Mouse (Mus musculus) embryo, embryonic 10 days (tissue): ENCODE data around the gene Mab21l3.

Source experiments
- DNase-seq: peaks from one replicate; pipeline ENCODE4 v3.0.0-alpha.2; 2015; ENCODE audit warnings: low spot score

Mab21l3 gene

GRCm38 (mm10) chr3:101848816-101849215 lies at the start of gene Mab21l3:
Gene Mab21l3 (minus strand): TSS chr3:101848959.
- no peak for DNase-seq

DNA sequence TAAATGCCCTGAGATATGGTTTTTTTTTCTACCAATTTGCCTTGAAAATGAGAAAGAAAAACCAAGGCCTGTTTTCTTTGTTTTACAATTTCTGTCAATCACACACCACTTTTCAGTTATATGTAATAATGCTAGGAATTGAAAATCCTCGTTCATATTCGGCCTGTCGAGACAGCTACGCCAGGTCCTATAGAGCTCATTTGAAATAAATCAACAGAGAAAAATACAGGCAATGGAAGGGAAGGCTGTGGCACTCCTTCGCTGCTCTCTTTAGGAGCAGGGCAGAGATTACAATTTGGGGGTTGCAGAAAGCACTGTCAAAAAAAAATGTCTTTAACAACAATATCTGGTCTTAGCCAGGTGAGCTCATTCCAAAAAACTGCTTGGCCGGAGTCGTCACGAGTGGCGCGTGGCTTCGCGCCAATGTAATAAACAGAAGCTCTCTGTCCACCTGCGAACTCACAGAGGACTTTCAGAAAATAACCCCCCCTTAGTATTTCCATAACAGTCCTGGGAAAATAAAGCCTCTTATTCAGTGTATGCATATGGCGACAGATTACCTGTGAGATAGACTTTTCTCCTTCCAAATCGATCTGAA lies 48.7 kb upstream of the Mab21l3 start:
- DNase-seq, result no peak

DNA sequence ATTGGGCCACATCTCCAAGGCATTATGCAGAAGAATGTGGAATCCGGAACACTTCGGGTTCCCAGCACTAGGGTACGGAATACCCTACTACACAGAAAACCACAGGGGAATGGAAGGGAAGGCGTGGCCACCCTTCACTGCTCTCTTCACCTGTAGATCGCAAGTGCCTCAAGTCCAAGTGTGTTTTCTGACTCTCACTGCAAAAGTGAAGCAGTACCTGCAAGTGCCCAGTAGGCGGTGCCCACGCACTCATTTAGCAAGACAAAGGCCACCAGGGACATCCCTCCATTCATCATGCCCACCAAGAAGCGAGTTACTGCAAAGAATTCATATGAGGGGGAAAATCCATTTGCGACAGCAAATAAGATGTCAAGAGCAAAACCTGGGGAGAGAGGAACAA lies 48.1 kb upstream of the Mab21l3 start:
- DNase-seq, result peak; percentile 93

DNA sequence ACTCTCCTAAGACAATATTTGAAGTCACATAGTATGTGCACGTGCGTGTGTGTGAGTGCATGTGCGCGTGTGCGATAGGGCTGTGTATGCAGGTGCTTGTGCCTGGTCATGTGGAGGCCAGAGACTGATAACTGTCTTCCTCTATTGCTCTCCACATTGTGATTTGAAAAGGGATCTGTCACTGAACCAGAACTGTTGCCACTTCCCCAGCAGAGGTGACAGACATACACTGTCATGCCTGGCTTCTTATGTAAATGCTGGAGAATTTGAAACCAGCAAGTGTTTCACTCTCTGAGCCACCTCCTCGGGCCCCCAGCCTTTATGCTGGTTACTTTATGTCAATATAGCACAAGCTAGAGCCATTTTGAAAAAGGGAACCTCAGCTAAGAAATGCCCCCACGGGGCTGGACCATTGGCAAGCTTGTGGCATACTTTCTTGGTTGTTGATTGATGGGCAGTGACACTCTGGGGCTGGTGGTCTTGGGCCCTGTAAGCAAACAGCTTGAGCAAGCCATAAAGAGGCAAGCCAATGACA lies 46.7 kb upstream of the Mab21l3 start:
- no peak for DNase-seq

DNA sequence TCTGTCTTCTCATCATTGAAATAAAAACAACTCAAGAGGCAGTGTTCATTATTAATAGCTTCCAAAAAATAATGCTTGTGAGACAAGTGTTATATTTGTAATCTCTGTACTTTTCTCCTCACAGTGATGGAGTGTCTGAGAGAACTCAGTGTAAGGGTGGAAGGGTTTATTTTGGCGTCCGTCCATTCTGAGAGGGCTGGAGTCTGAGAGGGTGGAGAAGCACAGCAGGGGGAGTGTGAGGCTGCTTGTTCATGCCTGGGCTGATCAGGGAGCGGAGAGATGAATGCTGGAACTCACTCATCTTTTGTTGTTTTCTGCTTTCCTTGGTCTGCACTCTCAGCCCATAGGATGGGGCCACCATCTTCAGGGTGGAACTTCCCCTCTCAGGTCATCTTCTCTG lies 36.8 kb upstream of the Mab21l3 start:
- DNase-seq, result no peak

DNA sequence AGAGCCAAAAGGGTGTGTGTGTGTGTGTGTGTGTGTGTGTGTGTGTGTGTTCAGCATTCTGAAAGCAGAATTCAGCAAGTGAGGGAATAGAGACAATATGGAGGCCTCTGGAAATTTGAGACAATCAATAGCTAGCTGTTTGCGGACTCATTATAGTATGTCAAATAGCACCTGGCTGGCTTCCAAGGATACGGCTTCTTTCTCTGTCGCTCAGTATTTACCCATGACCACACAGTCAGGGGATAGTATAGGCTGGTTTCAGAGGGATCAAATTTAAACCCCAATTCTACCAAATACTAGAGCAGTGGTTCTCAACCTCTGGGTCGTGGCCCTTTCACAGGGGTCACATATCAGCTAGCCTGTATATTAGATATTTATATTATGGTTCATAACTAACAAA lies 36.3 kb upstream of the Mab21l3 start:
- DNase-seq, result no peak

DNA sequence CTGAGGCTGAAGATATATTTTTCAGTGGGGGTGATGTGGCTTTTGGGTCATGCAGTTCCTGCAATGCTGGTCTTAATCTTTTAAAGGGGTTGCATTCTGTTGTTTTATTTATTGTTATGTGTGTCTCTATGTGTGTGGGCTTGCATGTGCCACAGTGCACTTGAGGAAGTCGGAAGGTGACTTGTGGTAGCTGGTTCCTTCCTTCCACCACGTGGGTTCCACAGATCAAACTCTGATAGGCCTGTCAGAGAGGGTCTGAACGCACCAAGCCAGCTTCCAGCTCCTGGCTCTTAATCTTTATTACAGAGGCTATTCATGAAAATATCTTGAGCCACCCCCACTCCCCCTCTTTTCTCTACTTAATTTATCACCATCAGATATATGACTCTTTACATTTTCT lies 35.1 kb upstream of the Mab21l3 start:
- no peak for DNase-seq

GRCm38 (mm10) chr3:101881721-101882120 lies 33.0 kb upstream of the Mab21l3 start:
- no peak for DNase-seq

DNA sequence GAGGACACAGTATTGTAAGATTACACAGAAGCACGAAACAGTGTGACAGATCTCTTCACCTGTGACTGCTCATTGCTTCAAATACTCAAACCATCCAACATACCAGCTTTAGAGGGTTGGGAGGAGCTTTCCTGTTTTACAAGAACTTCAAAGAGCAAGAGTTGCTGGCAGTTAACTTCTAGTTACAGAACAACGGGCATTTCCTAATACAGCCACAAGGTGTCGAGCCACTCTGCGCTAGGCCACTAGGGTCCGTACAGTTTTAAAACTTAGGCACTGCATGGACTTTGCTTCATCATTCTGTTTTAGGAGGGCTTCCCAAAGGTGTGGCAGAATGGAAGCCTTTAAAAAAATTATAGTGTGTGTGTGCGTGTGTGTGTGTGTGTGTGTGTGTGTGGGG lies 32.1 kb upstream of the Mab21l3 start:
- DNase-seq, result peak; percentile 47

DNA sequence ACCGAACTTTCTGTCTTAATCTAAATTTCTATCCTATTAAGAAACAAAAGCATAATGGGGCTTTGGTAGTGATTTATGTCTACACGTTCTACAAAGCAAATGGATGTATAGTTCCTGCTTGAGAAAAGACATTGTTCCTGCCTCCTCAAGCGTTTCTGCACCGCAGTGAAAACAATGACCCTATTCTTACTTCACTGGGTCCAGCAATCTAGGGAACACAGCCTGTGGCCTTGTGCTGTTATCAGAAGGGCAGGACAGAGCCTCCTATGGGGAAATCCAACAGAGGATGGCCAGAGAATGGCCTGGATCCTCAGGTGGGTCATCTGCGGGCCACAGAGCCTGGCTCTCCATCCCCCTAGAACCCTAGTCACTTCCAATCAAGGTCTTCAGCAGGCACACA lies 29.4 kb upstream of the Mab21l3 start:
- DNase-seq, result peak; percentile 44

DNA sequence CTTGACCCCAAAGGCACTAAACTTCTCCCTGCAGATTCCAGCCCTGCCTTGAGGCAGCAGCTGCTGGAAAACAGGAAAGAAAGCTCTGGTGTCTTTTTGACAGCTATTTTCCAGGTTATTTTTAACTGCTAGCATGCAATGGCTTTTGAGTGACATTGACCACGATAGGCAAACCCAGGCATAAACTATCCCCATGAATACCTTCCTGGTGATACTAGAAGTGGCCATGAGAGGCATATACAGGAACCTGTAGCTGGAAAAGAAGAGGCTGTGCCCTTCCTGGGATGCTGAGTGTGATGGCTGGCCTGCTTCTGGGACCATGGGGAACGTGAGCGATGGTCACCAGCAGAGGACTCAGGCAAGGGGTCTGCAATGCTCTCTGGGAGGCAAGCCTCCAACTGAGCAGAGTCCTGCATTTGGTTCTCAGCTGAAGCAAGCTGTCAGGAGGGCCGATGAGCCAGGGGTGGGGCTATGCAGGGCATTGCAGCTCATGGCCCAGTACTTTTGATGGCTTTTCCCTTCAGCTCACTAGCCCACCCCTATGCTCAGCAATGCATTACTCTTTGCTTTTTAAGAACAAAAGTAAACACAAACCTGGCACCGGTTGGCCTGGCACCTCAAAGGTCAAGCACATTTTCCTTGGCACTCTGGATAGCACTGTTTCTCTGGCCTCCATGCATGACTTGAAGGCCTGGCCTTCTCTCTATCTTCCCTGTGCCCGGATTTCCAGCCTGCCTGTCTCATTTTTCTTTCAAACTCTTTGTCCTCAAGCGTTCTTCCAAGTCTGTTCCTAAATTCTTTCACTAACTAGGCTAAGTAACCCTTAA lies 27.9 kb upstream of the Mab21l3 start:
- no peak for DNase-seq

DNA sequence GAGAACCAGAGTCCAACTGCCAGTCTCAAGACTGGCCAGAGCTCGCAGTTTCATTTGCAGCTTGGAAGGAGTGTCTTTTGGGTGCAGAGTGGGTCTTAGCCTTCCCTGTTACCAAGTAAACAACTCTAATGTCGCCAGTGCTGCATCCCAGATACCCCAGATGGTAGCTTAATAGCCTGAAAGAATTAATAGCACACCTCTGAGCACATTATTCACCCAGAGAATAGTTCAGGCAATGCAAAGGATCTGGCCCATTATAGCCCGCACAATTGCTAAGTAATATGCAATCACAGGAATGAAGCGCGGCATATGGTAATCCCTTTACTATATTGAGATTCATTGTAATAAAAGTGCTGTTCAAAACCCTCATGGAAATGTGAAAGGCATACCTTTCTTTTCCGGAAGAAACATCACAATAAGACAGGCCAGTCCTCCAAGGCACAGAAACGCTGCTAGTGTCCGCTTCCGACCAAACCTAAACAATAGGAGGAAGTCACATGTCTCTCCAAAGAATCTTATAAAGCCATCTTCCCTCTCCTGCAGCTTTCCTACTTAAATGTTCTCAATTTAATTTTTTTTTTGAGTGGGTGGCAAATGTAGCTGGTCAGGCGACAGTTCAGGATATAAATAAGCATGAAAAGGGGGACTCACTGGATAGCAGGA lies 26.6 kb upstream of the Mab21l3 start:
- no peak for DNase-seq

GRCm38 (mm10) chr3:101873061-101873675 lies 24.4 kb upstream of the Mab21l3 start:
- no peak for DNase-seq

- no peak for DNase-seq
Observed at GRCm38 (mm10) chr3:101871951-101872350, 23.2 kb upstream of the Mab21l3 start.

- no peak for DNase-seq
Observed at GRCm38 (mm10) chr3:101867001-101867421, 18.3 kb upstream of the Mab21l3 start.

DNA sequence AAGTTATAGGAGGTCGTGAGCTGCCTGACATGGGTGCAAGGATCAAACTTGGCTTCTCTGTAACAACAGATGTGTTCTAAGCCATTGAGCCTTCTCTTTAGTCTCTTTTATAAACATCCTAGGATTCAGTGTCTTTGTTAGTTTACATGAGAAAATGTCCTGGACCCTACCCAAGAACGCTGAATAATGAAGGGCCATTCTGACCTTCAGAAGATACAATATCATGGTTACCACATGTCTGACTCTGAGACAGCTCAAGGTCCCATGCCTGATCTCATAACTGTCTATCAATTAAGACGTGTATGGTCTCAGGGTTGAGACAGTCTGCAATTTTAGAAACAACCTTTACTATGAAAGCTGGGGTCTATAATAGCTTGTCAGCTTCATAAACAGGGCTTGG lies 13.1 kb upstream of the Mab21l3 start:
- DNase-seq, result no peak

- DNase-seq, result no peak
Observed at GRCm38 (mm10) chr3:101860151-101860550, 11.4 kb upstream of the Mab21l3 start.

DNA sequence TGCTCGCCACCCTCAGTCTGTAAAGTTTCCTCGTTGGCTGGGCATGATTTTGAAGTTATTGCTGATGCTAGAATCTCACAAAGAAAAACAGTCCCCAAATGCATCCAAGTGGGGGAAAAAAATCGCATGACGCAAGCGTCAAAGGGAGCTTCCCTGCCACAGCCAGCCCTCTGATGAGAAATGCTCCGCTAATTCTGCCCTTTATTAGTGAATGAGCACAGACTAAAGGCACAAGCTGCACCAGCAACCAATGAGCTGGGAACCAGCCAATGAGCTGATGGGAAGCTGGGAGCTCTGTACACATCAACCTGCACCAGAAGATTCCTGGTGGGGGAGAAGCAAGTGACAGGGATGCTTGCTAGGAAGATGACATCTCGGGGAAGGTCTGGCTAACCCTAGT lies 11.0 kb upstream of the Mab21l3 start:
- no peak for DNase-seq

DNA sequence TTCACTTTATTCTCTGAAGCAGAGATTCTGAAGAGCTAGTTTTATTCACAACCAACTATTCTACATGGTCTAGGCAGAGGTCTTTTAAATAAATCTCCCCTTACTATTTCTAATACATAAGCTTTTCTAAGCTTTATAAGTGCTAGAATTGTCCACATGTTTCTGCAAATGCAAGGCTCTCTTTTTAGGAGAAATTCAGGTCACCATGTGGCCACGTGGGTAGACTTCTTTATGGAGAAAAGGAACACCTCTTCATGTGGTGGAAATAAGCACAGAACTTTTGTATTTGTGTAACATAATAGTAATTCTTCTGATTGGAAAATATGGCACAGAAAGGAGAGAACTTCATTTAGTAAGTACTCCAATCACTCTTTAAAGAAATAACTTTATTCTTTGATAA lies 5.3 kb upstream of the Mab21l3 start:
- DNase-seq, result no peak

- DNase-seq, result no peak
Observed at GRCm38 (mm10) chr3:101851363-101851762, 2.6 kb upstream of the Mab21l3 start.

DNA sequence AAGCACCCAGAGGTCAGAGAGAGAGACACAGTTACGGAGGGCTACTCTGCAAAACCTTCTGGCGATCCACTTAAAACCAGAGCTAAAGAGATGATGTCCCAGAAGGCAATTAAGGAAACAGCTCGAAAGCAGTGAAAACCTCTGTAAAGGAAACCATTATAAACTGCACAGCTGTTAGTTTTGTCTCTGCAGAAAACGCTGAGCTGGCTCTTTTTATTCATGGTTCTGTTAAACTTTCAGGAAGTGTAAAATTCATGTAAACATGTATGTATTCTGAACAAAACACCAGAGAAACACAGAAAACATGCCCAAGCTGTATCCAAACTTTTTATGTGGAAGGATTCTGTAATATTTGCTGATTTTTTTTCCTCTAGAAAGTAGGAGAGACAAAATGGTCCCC lies 2.7 kb downstream of the Mab21l3 start:
- DNase-seq, result no peak

- no peak for DNase-seq
Observed at GRCm38 (mm10) chr3:101842372-101843094, 6.2 kb downstream of the Mab21l3 start.
